Mouse (Mus musculus) ES-Bruce4 (cell line): ENCODE results near the gene Klrg1.

Source experiments
- CTCF ChIP-seq: IDR thresholded peaks from one replicate; pipeline ENCODE4 v1.8.1; 2011; ENCODE audit warnings: low read depth, low read length
- EP300 ChIP-seq: IDR thresholded peaks from 2 replicates; pipeline ENCODE4 v1.6.1; 2011; ENCODE audit warnings: low read depth, low read length; ENCODE audit not compliant: insufficient read depth
- POLR2A ChIP-seq: IDR thresholded peaks from one replicate; pipeline ENCODE4 v1.8.1; 2011; ENCODE audit warnings: low read length; ENCODE audit not compliant: insufficient read depth

- TF ChIP-seq CTCF: no peak
- TF ChIP-seq POLR2A: no peak
- TF ChIP-seq EP300: no peak
Measured at GRCm38 (mm10) chr6:122291735-122292134, 9.1 kb upstream of the Klrg1 start.
